ENCODE assay signal across 25 mouse cellular contexts in genomic region chr8:70366588-70366987, GRCm38 (mm10). TPM values are rescaled to one million over a fixed set of nuclear protein-coding genes. Genes with fewer than 3 reads are reported as not detected.
DNase-seq lines count a peak whose midpoint lies in the region; ATAC-seq and TF ChIP-seq lines count a peak whose summit lies in the region.
"Had no signal": no experiment of that assay in that cellular context is flagged by ENCODE, and none has a peak within 500 bp of the region (broad histone marks: within the 10 kb centered on the region; RNA-seq: fewer than 3 reads in every experiment).

No protein-coding gene starts in this region.

- H3K4me1 ChIP-seq in embryonic facial prominence, embryonic 13.5 days = no peaks in the 10 kb centered on the region; the same call in 1 of the 2 replicates
- H3K4me1 ChIP-seq in embryonic facial prominence, embryonic 10.5 days = peaks cover 16% of the 10 kb centered on the region
- H3K4me1 ChIP-seq in limb, embryonic 13.5 days = peaks cover 17% of the 10 kb centered on the region
- H3K4me1 ChIP-seq in limb, embryonic 10.5 days = peaks cover 17% of the 10 kb centered on the region
- H3K4me1 ChIP-seq in lung, postnatal 0 days (ENCODE audit: insufficient read depth, low read depth, low read length) = no peaks in the 10 kb centered on the region
- H3K4me1 ChIP-seq: forebrain, embryonic 15.5 days had no signal

- H3K9ac ChIP-seq in embryonic facial prominence, embryonic 13.5 days = 0 out of 2 replicates have a peak overlapping the region, but pooled peaks have one; percentile 11
- peak overlapping the region; percentile 50; the same call in 1 of the 2 replicates for H3K9ac ChIP-seq in limb, embryonic 13.5 days
- no peak overlapping the region for H3K9ac ChIP-seq in lung, postnatal 0 days (replicated peaks; ENCODE audit: low read depth)
- H3K9ac ChIP-seq: embryonic facial prominence, embryonic 12.5 days; forebrain, embryonic 15.5 days; heart, embryonic 12.5 days; hindbrain, embryonic 14.5 days had no signal

- no peaks in the 10 kb centered on the region for H3K36me3 ChIP-seq in embryonic facial prominence, embryonic 13.5 days
- no peaks in the 10 kb centered on the region for H3K36me3 ChIP-seq in embryonic facial prominence, embryonic 10.5 days (replicated peaks)
- no peaks in the 10 kb centered on the region for H3K36me3 ChIP-seq in limb, embryonic 13.5 days
- no peaks in the 10 kb centered on the region for H3K36me3 ChIP-seq in limb, embryonic 10.5 days
- H3K36me3 ChIP-seq in lung, postnatal 0 days (ENCODE audit: insufficient read depth, low read length) = no peaks in the 10 kb centered on the region
- H3K36me3 ChIP-seq: embryonic facial prominence, embryonic 12.5 days; forebrain, embryonic 10.5 days; forebrain, embryonic 15.5 days; G1E; heart, embryonic 12.5 days; hindbrain, embryonic 10.5 days had no signal

- ATAC-seq in embryonic facial prominence, embryonic 13.5 days (ENCODE audit: insufficient number of reproducible peaks, insufficient read depth, low FRiP score, low TSS enrichment, low read depth) = no peak
- ATAC-seq in limb, embryonic 13.5 days (ENCODE audit: low FRiP score, low read depth) = no peak
- peak; percentile 49; the same call in 1 of the 2 replicates for ATAC-seq in lung, postnatal 0 days
- ATAC-seq: CD4-positive, CD25-positive, alpha-beta regulatory T cell, adult 4 months; forebrain, embryonic 15.5 days had no signal

- H3K4me2 ChIP-seq in embryonic facial prominence, embryonic 13.5 days = no peak overlapping the region
- H3K4me2 ChIP-seq in limb, embryonic 13.5 days (replicated peaks) = no peak overlapping the region
- H3K4me2 ChIP-seq in lung, postnatal 0 days (replicated peaks; ENCODE audit: low read depth, low read length) = no peak overlapping the region
- H3K4me2 ChIP-seq: embryonic facial prominence, embryonic 12.5 days; forebrain, embryonic 15.5 days; heart, embryonic 12.5 days; hindbrain, embryonic 14.5 days had no signal

- 53% methylated on average over 5 of the region's 5 CpGs for WGBS in embryonic facial prominence, embryonic 13.5 days
- 59% methylated on average over 5 of the region's 5 CpGs for WGBS in embryonic facial prominence, embryonic 10.5 days
- WGBS in limb, embryonic 13.5 days = 54% methylated on average over 5 of the region's 5 CpGs
- 69% methylated on average over 5 of the region's 5 CpGs for WGBS in limb, embryonic 10.5 days
- WGBS in lung, postnatal 0 days = 51% methylated on average over 5 of the region's 5 CpGs

- H3K27ac ChIP-seq in embryonic facial prominence, embryonic 13.5 days = no peak overlapping the region
- no peak overlapping the region for H3K27ac ChIP-seq in embryonic facial prominence, embryonic 10.5 days (replicated peaks)
- H3K27ac ChIP-seq in limb, embryonic 13.5 days = no peak overlapping the region
- no peak overlapping the region for H3K27ac ChIP-seq in limb, embryonic 10.5 days
- no peak overlapping the region for H3K27ac ChIP-seq in lung, postnatal 0 days (ENCODE audit: low read length)
- H3K27ac ChIP-seq in layer of hippocampus, adult 2 months = no peak overlapping the region
- H3K27ac ChIP-seq: embryonic facial prominence, embryonic 12.5 days; forebrain, embryonic 10.5 days; forebrain, embryonic 15.5 days; hindbrain, embryonic 10.5 days; hindbrain, embryonic 14.5 days had no signal

- no peak for TF ChIP-seq CTCF in lung, postnatal 0 days (IDR thresholded peaks at IDR 0.05)
- TF ChIP-seq CTCF in layer of hippocampus, adult 2 months (conservative IDR thresholded peaks at IDR 0.05) = no peak

- H3K27me3 ChIP-seq in embryonic facial prominence, embryonic 13.5 days = peaks cover 7% of the 10 kb centered on the region
- H3K27me3 ChIP-seq in embryonic facial prominence, embryonic 10.5 days (replicated peaks; ENCODE audit: low read depth, poor library complexity, severe bottlenecking) = peaks cover 41% of the 10 kb centered on the region
- H3K27me3 ChIP-seq in limb, embryonic 13.5 days = peaks cover 3% of the 10 kb centered on the region
- H3K27me3 ChIP-seq in limb, embryonic 10.5 days (ENCODE audit: low read depth, poor library complexity, severe bottlenecking) = peaks cover 29% of the 10 kb centered on the region
- H3K27me3 ChIP-seq in lung, postnatal 0 days (replicated peaks; ENCODE audit: insufficient read depth, low read length) = no peaks in the 10 kb centered on the region

- no peak overlapping the region for H3K4me3 ChIP-seq in embryonic facial prominence, embryonic 13.5 days
- no peak overlapping the region for H3K4me3 ChIP-seq in embryonic facial prominence, embryonic 10.5 days
- no peak overlapping the region for H3K4me3 ChIP-seq in limb, embryonic 13.5 days
- no peak overlapping the region for H3K4me3 ChIP-seq in limb, embryonic 10.5 days
- no peak overlapping the region for H3K4me3 ChIP-seq in lung, postnatal 0 days (ENCODE audit: low read depth, low read length)
- H3K4me3 ChIP-seq in layer of hippocampus, adult 2 months = no peak overlapping the region
- H3K4me3 ChIP-seq: embryonic facial prominence, embryonic 12.5 days; forebrain, embryonic 10.5 days; forebrain, embryonic 15.5 days; heart, embryonic 12.5 days; hindbrain, embryonic 10.5 days had no signal

- TF ChIP-seq EP300 in lung, postnatal 0 days (IDR thresholded peaks at IDR 0.05) = no peak

- DNase-seq in embryonic facial prominence, embryonic 10.5 days (ENCODE audit: low spot score) = no peak
- DNase-seq in limb, embryonic 10.5 days (ENCODE audit: low spot score) = no peak
- no peak for DNase-seq in lung, postnatal 0 days (ENCODE audit: low spot score)
- DNase-seq in lung, postnatal 4 days = no peak
- no peak for DNase-seq in cerebellum, adult 11-12 months
- DNase-seq in layer of hippocampus, adult 2 months (ENCODE audit: low spot score in 2 of 2) = no peak
- DNase-seq: adrenal gland, adult 8-10 months; adrenal gland, postnatal 36 days; B cell, adult 2 months; cerebellum, adult 8-10 months; cerebellum, postnatal 14 days; embryo, embryonic 11 days; gastrocnemius, postnatal 14 days had no signal

- H3K9me3 ChIP-seq in embryonic facial prominence, embryonic 13.5 days = no peaks in the 10 kb centered on the region
- H3K9me3 ChIP-seq in embryonic facial prominence, embryonic 10.5 days = no peaks in the 10 kb centered on the region
- no peaks in the 10 kb centered on the region for H3K9me3 ChIP-seq in limb, embryonic 13.5 days
- no peaks in the 10 kb centered on the region for H3K9me3 ChIP-seq in limb, embryonic 10.5 days (replicated peaks)
- no peaks in the 10 kb centered on the region for H3K9me3 ChIP-seq in lung, postnatal 0 days (ENCODE audit: low read length)
- H3K9me3 ChIP-seq: embryonic facial prominence, embryonic 12.5 days; forebrain, embryonic 10.5 days; forebrain, embryonic 15.5 days; G1E; heart, embryonic 12.5 days; hindbrain, embryonic 10.5 days had no signal

RNA-seq across cellular contexts. Expression of gene Comp, which starts 6.8 kb away (rescaled TPM):
- polyA plus RNA-seq in embryonic facial prominence, embryonic 13.5 days (2015; fragmentation: Nextera tagmentation; extraction: Ambion mirVana) = 0.59 and 0.81 TPM in 2 replicates
- polyA plus RNA-seq in embryonic facial prominence, embryonic 10.5 days (2016; fragmentation: Nextera tagmentation; extraction: Ambion mirVana) = 0.19 and 0.37 TPM in 2 replicates
- polyA plus RNA-seq in limb, embryonic 13.5 days (2015; fragmentation: Nextera tagmentation; extraction: Ambion mirVana) = 26.4 and 40.8 TPM in 2 replicates
- polyA plus RNA-seq in limb, embryonic 10.5 days (2016; fragmentation: Nextera tagmentation; extraction: Ambion mirVana) = 0.08 and 0.35 TPM in 2 replicates
- polyA plus RNA-seq in lung, postnatal 0 days (2015; fragmentation: Nextera tagmentation; extraction: Ambion mirVana) = 0.13 and 0.29 TPM in 2 replicates
- total RNA-seq in layer of hippocampus, adult 2 months (2021) = under 1 TPM; 0.29 to 0.56 TPM
- total RNA-seq: adrenal gland, postnatal 36 days; G1E; granulocyte monocyte progenitor cell, adult 5-6 weeks had no signal

RNA-seq across cellular contexts. Expression of gene Upf1, which starts 13.5 kb away (rescaled TPM):
- polyA plus RNA-seq in embryonic facial prominence, embryonic 13.5 days (2015; fragmentation: Nextera tagmentation; extraction: Ambion mirVana) = 20.3 and 22.1 TPM in 2 replicates
- polyA plus RNA-seq in embryonic facial prominence, embryonic 10.5 days (2016; fragmentation: Nextera tagmentation; extraction: Ambion mirVana) = 21.9 and 22.1 TPM in 2 replicates
- 18.7 and 19.5 TPM in 2 replicates for polyA plus RNA-seq in limb, embryonic 13.5 days (2015; fragmentation: Nextera tagmentation; extraction: Ambion mirVana)
- polyA plus RNA-seq in limb, embryonic 10.5 days (2016; fragmentation: Nextera tagmentation; extraction: Ambion mirVana) = 25.6 and 26.7 TPM in 2 replicates
- polyA plus RNA-seq in lung, postnatal 0 days (2015; fragmentation: Nextera tagmentation; extraction: Ambion mirVana) = 10.4 and 11.1 TPM in 2 replicates
- total RNA-seq in layer of hippocampus, adult 2 months (2021) = 10 to 100 TPM; 67.7 to 68.7 TPM

RNA-seq across cellular contexts. Expression of gene Gdf1, which starts 37.0 kb away (rescaled TPM):
- polyA plus RNA-seq in embryonic facial prominence, embryonic 13.5 days (2015; fragmentation: Nextera tagmentation; extraction: Ambion mirVana) = 2.2 and 4.2 TPM in 2 replicates
- 5.6 and 5.7 TPM in 2 replicates for polyA plus RNA-seq in embryonic facial prominence, embryonic 10.5 days (2016; fragmentation: Nextera tagmentation; extraction: Ambion mirVana)
- 0.78 and 2.7 TPM in 2 replicates for polyA plus RNA-seq in limb, embryonic 13.5 days (2015; fragmentation: Nextera tagmentation; extraction: Ambion mirVana)
- 7.9 and 13.8 TPM in 2 replicates for polyA plus RNA-seq in limb, embryonic 10.5 days (2016; fragmentation: Nextera tagmentation; extraction: Ambion mirVana)
- polyA plus RNA-seq in lung, postnatal 0 days (2015; fragmentation: Nextera tagmentation; extraction: Ambion mirVana) = 0.33 and 0.81 TPM in 2 replicates
- total RNA-seq in layer of hippocampus, adult 2 months (2021) = 10 to 100 TPM; 12.1 to 14.4 TPM
- total RNA-seq: common myeloid progenitor, adult 5-6 weeks; G1E; granulocyte monocyte progenitor cell, adult 5-6 weeks had no signal
- polyA plus RNA-seq: G1E had no signal

RNA-seq across cellular contexts. Expression of gene Cers1, which starts 51.0 kb away (rescaled TPM):
- 9.3 and 9.4 TPM in 2 replicates for polyA plus RNA-seq in embryonic facial prominence, embryonic 13.5 days (2015; fragmentation: Nextera tagmentation; extraction: Ambion mirVana)
- 2.3 and 4.1 TPM in 2 replicates for polyA plus RNA-seq in embryonic facial prominence, embryonic 10.5 days (2016; fragmentation: Nextera tagmentation; extraction: Ambion mirVana)
- 10.0 and 10.2 TPM in 2 replicates for polyA plus RNA-seq in limb, embryonic 13.5 days (2015; fragmentation: Nextera tagmentation; extraction: Ambion mirVana)
- 3.2 and 4.6 TPM in 2 replicates for polyA plus RNA-seq in limb, embryonic 10.5 days (2016; fragmentation: Nextera tagmentation; extraction: Ambion mirVana)
- polyA plus RNA-seq in lung, postnatal 0 days (2015; fragmentation: Nextera tagmentation; extraction: Ambion mirVana) = 0.63 and 1.6 TPM in 2 replicates
- total RNA-seq in layer of hippocampus, adult 2 months (2021) = 100 to 1,000 TPM; 110 to 113 TPM
- total RNA-seq: common myeloid progenitor, adult 5-6 weeks; granulocyte monocyte progenitor cell, adult 5-6 weeks had no signal
- polyA plus RNA-seq: CD4-positive, CD25-positive, alpha-beta regulatory T cell, adult 4 months; G1E had no signal

Comparison
In these comparisons a context has a peak if more than half of its experiments do, and no peak if none do; other contexts are left out.
1. RNA of gene Comp, which starts 6.8 kb away (polyA plus RNA-seq): 26.4 to 40.8 TPM in limb, embryonic 13.5 days; 0.59 to 0.81 TPM in embryonic facial prominence, embryonic 13.5 days, 0.19 to 0.37 TPM in embryonic facial prominence, embryonic 10.5 days, 0.08 to 0.35 TPM in limb, embryonic 10.5 days and 0.13 to 0.29 TPM in lung, postnatal 0 days; every median in the first group is over 10 times any median in the second.